Mouse (Mus musculus) hindlimb bud, embryonic 11.5 days (tissue): ENCODE measurements at regions not wholly inside any gene's neighbourhood (a gene's known extent, or its start where the extent isn't known, plus 50 kb on each side); places are given as distances from the start of the nearest gene placed in this dataset.

Experiments
- DNase-seq: peaks from one replicate; pipeline ENCODE4 v3.0.0-alpha.2; 2012; ENCODE audit warnings: low read depth, low spot score; ENCODE audit errors: extremely low spot score

GRCm38 (mm10) chr8:116314429-116315092, 190.2 kb upstream of the Dynlrb2 start:
- no peak for DNase-seq

- no peak for DNase-seq
Measured at GRCm38 (mm10) chr8:116298891-116299290, 205.9 kb upstream of the Dynlrb2 start.

- DNase-seq = no peak
Measured at GRCm38 (mm10) chr8:116290671-116291245, 214.0 kb upstream of the Dynlrb2 start.

GRCm38 (mm10) chr8:116289237-116289636, 215.5 kb upstream of the Dynlrb2 start:
- no peak for DNase-seq

GRCm38 (mm10) chr8:116283990-116284389, 220.8 kb upstream of the Dynlrb2 start:
- no peak for DNase-seq

- DNase-seq = no peak
Measured at GRCm38 (mm10) chr8:116282341-116282740, 222.4 kb upstream of the Dynlrb2 start.

- DNase-seq = no peak
Measured at GRCm38 (mm10) chr8:116275014-116275413, 229.8 kb upstream of the Dynlrb2 start.

- no peak for DNase-seq
Measured at GRCm38 (mm10) chr8:116271238-116271637, 233.5 kb upstream of the Dynlrb2 start.

GRCm38 (mm10) chr8:116269393-116269792, 235.4 kb upstream of the Dynlrb2 start:
- DNase-seq = no peak

- no peak for DNase-seq
Measured at GRCm38 (mm10) chr8:116268685-116269084, 236.1 kb upstream of the Dynlrb2 start.

- no peak for DNase-seq
Measured at GRCm38 (mm10) chr8:116268161-116268560, 236.6 kb upstream of the Dynlrb2 start.

GRCm38 (mm10) chr8:116267021-116267420, 237.8 kb upstream of the Dynlrb2 start:
- no peak for DNase-seq

- DNase-seq = no peak
Measured at GRCm38 (mm10) chr8:116265591-116265990, 239.2 kb upstream of the Dynlrb2 start.

GRCm38 (mm10) chr8:116264078-116264477, 240.7 kb upstream of the Dynlrb2 start:
- no peak for DNase-seq

GRCm38 (mm10) chr8:116261286-116261685, 243.5 kb upstream of the Dynlrb2 start:
- no peak for DNase-seq

- DNase-seq = no peak
Measured at GRCm38 (mm10) chr8:116255398-116255797, 249.4 kb upstream of the Dynlrb2 start.

- no peak for DNase-seq
Measured at GRCm38 (mm10) chr8:116252455-116253216, 252.1 kb upstream of the Dynlrb2 start.

GRCm38 (mm10) chr8:116248398-116248797, 256.4 kb upstream of the Dynlrb2 start:
- DNase-seq = no peak

- no peak for DNase-seq
Measured at GRCm38 (mm10) chr8:116243493-116243892, 261.3 kb upstream of the Dynlrb2 start.

GRCm38 (mm10) chr8:116242972-116243371, 261.8 kb upstream of the Dynlrb2 start:
- DNase-seq = no peak

GRCm38 (mm10) chr8:116241987-116242242, 262.9 kb upstream of the Dynlrb2 start:
- no peak for DNase-seq
